Mouse (Mus musculus): ENCODE measurements around the gene Ccnb1ip1.

DNA sequence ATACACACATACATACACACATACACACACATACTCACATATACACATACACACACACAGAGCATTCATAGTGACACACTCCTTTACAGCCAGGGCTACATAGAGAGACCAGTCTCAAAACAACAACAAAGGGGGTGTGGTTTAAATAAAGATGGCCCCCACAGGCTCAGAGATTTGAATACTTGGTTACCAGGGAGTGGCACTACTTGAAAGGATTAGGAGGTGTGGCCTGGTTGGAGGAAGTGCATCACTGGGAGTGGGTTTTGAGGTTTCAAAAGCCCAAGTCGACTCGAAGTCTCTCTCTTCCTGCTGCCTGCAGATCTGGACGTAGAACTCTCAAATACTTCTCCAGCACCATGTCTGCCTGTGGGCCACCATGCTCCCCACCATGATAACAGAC is 25.4 kb downstream of the Ccnb1ip1 start:
- TF ChIP-seq CTCF (IDR thresholded peaks at IDR 0.05; ENCODE audit: borderline replicate concordance, insufficient read depth, low read length) (no peak), POLR2A (IDR thresholded peaks at IDR 0.05; ENCODE audit: low read depth, low read length) (no peak)

Measured in embryonic fibroblast, embryonic 13.5 days (primary cell).